Mouse (Mus musculus) myocyte (in vitro differentiated cells): ENCODE results near the gene Nedd9. TPM values are rescaled to one million over a fixed set of nuclear protein-coding genes. Genes with fewer than 3 reads are reported as not detected.
A peak's percentile ranks its signal among the peaks of the same experiment; 100 is the strongest.

ENCODE experiments used
- H3K27me3 ChIP-seq: one replicate; pipeline ENCODE4 v1.6.1; 2011; ENCODE audit not compliant: control insufficient read depth, insufficient read depth, insufficient read length
- H3K36me3 ChIP-seq: one replicate; pipeline ENCODE4 v1.6.1; 2011; ENCODE audit not compliant: control insufficient read depth, insufficient read depth
- H3K4me2 ChIP-seq: one replicate; pipeline ENCODE4 v1.6.1; 2011; ENCODE audit warnings: low read depth, control low read depth
- H3K4me3 ChIP-seq: one replicate; pipeline ENCODE4 v1.5.1; 2011; ENCODE audit warnings: mild to moderate bottlenecking, control low read depth, moderate library complexity
- H3K79me2 ChIP-seq: one replicate; pipeline ENCODE4 v1.6.1; 2011; ENCODE audit not compliant: control insufficient read depth, insufficient read depth
- H3ac ChIP-seq: one replicate; pipeline ENCODE4 v1.6.1; 2011; ENCODE audit not compliant: control insufficient read depth, insufficient read length
- CEBPB ChIP-seq: IDR thresholded peaks from 2 replicates; pipeline ENCODE4 v1.6.1; 2011; ENCODE audit warnings: mild to moderate bottlenecking, moderate library complexity; ENCODE audit not compliant: poor library complexity, insufficient read depth, severe bottlenecking
- E2F4 ChIP-seq: IDR thresholded peaks from one replicate; pipeline ENCODE4 v1.6.1; 2011; ENCODE audit warnings: mild to moderate bottlenecking, control low read depth, moderate library complexity; ENCODE audit not compliant: insufficient read depth
- MAX ChIP-seq: IDR thresholded peaks from one replicate; pipeline ENCODE4 v1.6.1; 2011; ENCODE audit warnings: low read depth, mild to moderate bottlenecking, control low read depth
- MYOD1 ChIP-seq, 3 experiments: IDR thresholded peaks; one replicate each; pipeline ENCODE4 v1.6.1; 2011; ENCODE audit warnings: control low read depth in 2 of 3, low read depth in 2 of 3, mild to moderate bottlenecking in 2 of 3, moderate library complexity in 1 of 3; ENCODE audit not compliant: insufficient read length in 2 of 3, control insufficient read depth in 1 of 3
- MYOG ChIP-seq, 3 experiments: IDR thresholded peaks; one replicate each; pipeline ENCODE4 v1.6.1; 2011; ENCODE audit warnings: control low read depth in 2 of 3, low read depth in 2 of 3, mild to moderate bottlenecking in 2 of 3; ENCODE audit not compliant: insufficient read length in 2 of 3, control insufficient read depth in 1 of 3, insufficient read depth in 1 of 3
- POLR2A ChIP-seq: IDR thresholded peaks from one replicate; pipeline ENCODE4 v1.6.1; 2011; ENCODE audit warnings: low read depth, mild to moderate bottlenecking, control low read depth, moderate library complexity; ENCODE audit not compliant: insufficient read length
- POLR2AphosphoS2 ChIP-seq: IDR thresholded peaks from one replicate; pipeline ENCODE4 v1.6.1; 2011; ENCODE audit warnings: low read depth, control low read depth; ENCODE audit not compliant: insufficient read length
- REST ChIP-seq: IDR thresholded peaks from one replicate; pipeline ENCODE4 v1.6.1; 2011; ENCODE audit warnings: mild to moderate bottlenecking, control low read depth, moderate library complexity; ENCODE audit not compliant: insufficient read depth, insufficient read length
- SRF ChIP-seq: IDR thresholded peaks from one replicate; pipeline ENCODE4 v1.6.1; 2011; ENCODE audit warnings: low read depth; ENCODE audit not compliant: control insufficient read depth, insufficient read length
- TCF12 ChIP-seq: IDR thresholded peaks from one replicate; pipeline ENCODE4 v1.6.1; 2011; ENCODE audit warnings: mild to moderate bottlenecking, control low read depth; ENCODE audit not compliant: poor library complexity, insufficient read depth, severe bottlenecking
- TCF3 ChIP-seq: IDR thresholded peaks from one replicate; pipeline ENCODE4 v1.6.1; 2011; ENCODE audit warnings: low read depth, control low read depth; ENCODE audit not compliant: insufficient read length
- USF1 ChIP-seq: IDR thresholded peaks from one replicate; pipeline ENCODE4 v1.6.1; 2011; ENCODE audit warnings: low read depth, mild to moderate bottlenecking, control low read depth, moderate library complexity
- polyA plus RNA-seq: library from polyadenylated mRNA; unstranded; fragments of >200 nt; fragmentation: generic; extraction: Trizol; gene quantifications from one replicate; pipeline ENCODE4 v1.2.1, GENCODE M21; 2012; ENCODE audit warnings: missing spikeins

Nedd9 gene
- polyA plus RNA-seq, 1 experiment: 11.6 TPM

- Histone ChIP-seq H3K79me2 (no peaks in the 10 kb centered on the region), H3K27me3 (no peaks in the 10 kb centered on the region), H3K4me2 (no peak overlapping the region), H3K4me3 (no peak overlapping the region), H3K36me3 (no peaks in the 10 kb centered on the region), H3ac (no peak overlapping the region)
- TF ChIP-seq USF1 (no peak), MAX (no peak), CEBPB (peak; percentile 53; the same call in 1 of the 2 replicates), SRF (no peak), REST (no peak)
Observed at GRCm38 (mm10) chr13:41444230-41444629, 42.9 kb downstream of the Nedd9 start.

DNA sequence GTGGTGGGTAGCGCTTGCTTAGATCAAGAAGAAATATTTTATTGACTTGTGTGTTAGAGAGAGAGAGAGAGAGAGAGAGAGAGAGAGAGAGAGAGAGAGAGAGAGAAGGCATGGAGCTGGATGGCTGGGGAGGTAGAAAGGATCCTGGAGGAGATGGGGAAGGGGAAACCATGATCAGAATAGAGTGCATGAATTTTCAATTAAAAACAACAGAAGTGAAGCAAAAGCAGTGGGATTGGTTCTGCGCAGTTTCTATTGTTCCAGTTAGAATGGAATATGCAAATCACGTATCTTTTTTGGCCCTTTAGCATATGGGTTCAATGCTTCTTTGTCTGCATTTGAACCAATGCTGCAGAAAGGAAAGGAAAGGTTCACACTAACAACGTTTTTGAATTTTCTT is 45.0 kb downstream of the Nedd9 start:
- Histone ChIP-seq H3K79me2 (no peaks in the 10 kb centered on the region), H3K4me2 (no peak overlapping the region), H3K27me3 (no peaks in the 10 kb centered on the region), H3K36me3 (no peaks in the 10 kb centered on the region), H3K4me3 (no peak overlapping the region), H3ac (no peak overlapping the region)
- TF ChIP-seq REST (no peak), E2F4 (no peak), POLR2A (no peak), MYOG (IDR thresholded peaks at IDR 0.05; ENCODE audit: control insufficient read depth in 1 of 3, insufficient read depth in 1 of 3, insufficient read length in 2 of 3, low read depth in 2 of 3) (no peak), USF1 (no peak), CEBPB (no peak), POLR2AphosphoS2 (no peak), SRF (no peak), MYOD1 (IDR thresholded peaks at IDR 0.05; ENCODE audit: control insufficient read depth in 1 of 3, insufficient read length in 2 of 3, low read depth in 2 of 3) (no peak), TCF3 (no peak), MAX (no peak), TCF12 (no peak)

DNA sequence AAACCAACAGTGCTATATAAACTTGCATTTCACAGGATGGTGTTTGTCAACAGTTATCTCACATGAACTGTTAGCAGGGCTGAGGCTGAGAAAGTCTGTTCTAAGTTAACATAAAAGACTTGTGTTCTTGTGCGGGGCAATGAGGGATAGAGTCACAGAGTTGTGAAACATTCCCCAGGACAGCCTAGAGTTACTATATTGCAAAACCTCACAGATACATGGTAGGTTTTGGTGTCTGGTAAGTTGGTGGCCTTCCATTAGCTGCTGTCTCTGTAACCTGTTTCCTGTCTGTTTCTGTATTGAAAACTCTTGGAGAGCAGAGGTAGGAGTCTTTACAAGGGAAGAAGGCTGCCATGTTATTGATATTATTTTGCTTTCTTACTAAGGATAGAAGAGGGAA is 47.0 kb downstream of the Nedd9 start:
- no peak for TF ChIP-seq MAX
- no peak for TF ChIP-seq TCF12
- no peak for TF ChIP-seq MYOG (IDR thresholded peaks at IDR 0.05; ENCODE audit: control insufficient read depth in 1 of 3, insufficient read depth in 1 of 3, insufficient read length in 2 of 3, low read depth in 2 of 3)
- TF ChIP-seq SRF: no peak
- no peak for TF ChIP-seq POLR2A
- no peak for TF ChIP-seq MYOD1 (IDR thresholded peaks at IDR 0.05; ENCODE audit: control insufficient read depth in 1 of 3, insufficient read length in 2 of 3, low read depth in 2 of 3)
- no peak for TF ChIP-seq REST
- TF ChIP-seq USF1: no peak
- no peaks in the 10 kb centered on the region for H3K27me3 ChIP-seq
- no peaks in the 10 kb centered on the region for H3K36me3 ChIP-seq
- no peak overlapping the region for H3ac ChIP-seq
- no peaks in the 10 kb centered on the region for H3K79me2 ChIP-seq
- H3K4me3 ChIP-seq: no peak overlapping the region
- no peak overlapping the region for H3K4me2 ChIP-seq

- H3K79me2 ChIP-seq: no peaks in the 10 kb centered on the region
- no peak overlapping the region for H3K4me3 ChIP-seq
- no peaks in the 10 kb centered on the region for H3K27me3 ChIP-seq
- H3K4me2 ChIP-seq: peak overlapping the region; percentile 47
- H3ac ChIP-seq: no peak overlapping the region
- no peaks in the 10 kb centered on the region for H3K36me3 ChIP-seq
- TF ChIP-seq USF1 (no peak), POLR2AphosphoS2 (no peak), REST (no peak), POLR2A (no peak), TCF3 (no peak), E2F4 (no peak), TCF12 (no peak)
Observed at GRCm38 (mm10) chr13:41437390-41437789, 49.8 kb downstream of the Nedd9 start.

DNA sequence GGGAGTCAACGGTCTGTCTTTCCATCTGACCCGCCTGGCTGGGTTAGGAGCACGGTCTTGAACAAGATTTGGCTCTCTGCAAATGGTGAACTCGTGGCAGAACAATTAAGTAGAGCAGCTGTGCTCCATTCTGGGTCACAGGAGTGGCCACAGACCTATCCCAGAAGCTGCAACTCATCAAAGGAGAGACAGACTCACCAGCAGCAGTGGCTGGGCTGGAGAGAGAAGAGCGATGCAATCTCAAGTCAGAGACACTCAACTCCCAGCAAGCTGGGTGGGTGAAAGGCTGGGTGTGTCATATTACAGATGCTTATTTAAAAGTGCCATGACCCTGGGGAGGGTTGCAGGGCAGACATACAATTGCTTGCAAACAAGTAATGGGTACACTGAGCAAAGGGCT is 50.4 kb downstream of the Nedd9 start:
- H3K79me2 ChIP-seq: no peaks in the 10 kb centered on the region
- no peak for TF ChIP-seq POLR2A
- peak; percentile 84 for TF ChIP-seq CEBPB
- no peak for TF ChIP-seq SRF
- no peak for TF ChIP-seq REST
- TF ChIP-seq TCF3: peak; percentile 18
- peak; percentile 81 for TF ChIP-seq TCF12
- peak in 2 of 3 experiments; percentile 68 to 80 for TF ChIP-seq MYOG (IDR thresholded peaks at IDR 0.05; ENCODE audit: control insufficient read depth in 1 of 3, insufficient read depth in 1 of 3, insufficient read length in 2 of 3, low read depth in 2 of 3)
- TF ChIP-seq MAX: no peak
- TF ChIP-seq MYOD1 (IDR thresholded peaks at IDR 0.05; ENCODE audit: control insufficient read depth in 1 of 3, insufficient read length in 2 of 3, low read depth in 2 of 3): peak; percentile 43 to 84 (median 81)
- H3K4me3 ChIP-seq: no peak overlapping the region
- H3ac ChIP-seq: no peak overlapping the region
- H3K27me3 ChIP-seq: no peaks in the 10 kb centered on the region
- peak overlapping the region; percentile 47 for H3K4me2 ChIP-seq
- no peaks in the 10 kb centered on the region for H3K36me3 ChIP-seq

GRCm38 (mm10) chr13:41433201-41433600 is 54.0 kb downstream of the Nedd9 start:
- TF ChIP-seq TCF3: no peak
- TF ChIP-seq MYOG (IDR thresholded peaks at IDR 0.05; ENCODE audit: control insufficient read depth in 1 of 3, insufficient read depth in 1 of 3, insufficient read length in 2 of 3, low read depth in 2 of 3): no peak
- TF ChIP-seq CEBPB: no peak
- TF ChIP-seq POLR2A: no peak
- TF ChIP-seq USF1: no peak
- no peak for TF ChIP-seq E2F4
- no peak for TF ChIP-seq SRF
- no peak for TF ChIP-seq REST
- TF ChIP-seq POLR2AphosphoS2: no peak
- no peak for TF ChIP-seq MAX
- TF ChIP-seq TCF12: no peak

More at GRCm38 (mm10) chr13:41433201-41433600, 54.0 kb downstream of the Nedd9 start:
- Histone ChIP-seq H3K36me3 (no peaks in the 10 kb centered on the region), H3ac (no peak overlapping the region), H3K4me2 (no peak overlapping the region), H3K27me3 (no peaks in the 10 kb centered on the region), H3K79me2 (no peaks in the 10 kb centered on the region), H3K4me3 (no peak overlapping the region)
